Mouse (Mus musculus) limb, embryonic 13.5 days (tissue): ENCODE measurements around the gene Echdc3. TPM values are rescaled to one million over a fixed set of nuclear protein-coding genes. Genes with fewer than 3 reads are reported as not detected.

Experiments used
- ATAC-seq: fragments of 200-750 bp; cut with Nextera tagmentation; 2 replicates; pipeline ENCODE4 v1.8.0; 2017; ENCODE audit warnings: low read depth, moderate number of reproducible peaks, moderate TSS enrichment; ENCODE audit not compliant: low FRiP score
- H3K27ac ChIP-seq: fragments of 300-500 bp; sonication (generic); 2 replicates; pipeline ENCODE4 v1.5.1; 2015; ENCODE audit warnings: inconsistent platforms, mild to moderate bottlenecking, moderate library complexity
- H3K27me3 ChIP-seq: fragments of 300-500 bp; sonication (generic); 2 replicates; pipeline ENCODE4 v1.6.1; 2015; ENCODE audit warnings: mild to moderate bottlenecking, inconsistent platforms
- H3K36me3 ChIP-seq: fragments of 300-500 bp; sonication (generic); 2 replicates; pipeline ENCODE4 v1.6.1; 2015; ENCODE audit warnings: inconsistent platforms, mild to moderate bottlenecking, moderate library complexity
- H3K4me1 ChIP-seq: fragments of 300-500 bp; sonication (generic); 2 replicates; pipeline ENCODE4 v1.6.1; 2015; ENCODE audit warnings: inconsistent platforms
- H3K4me2 ChIP-seq: fragments of 300-500 bp; sonication (generic); replicated peaks from 2 replicates; pipeline ENCODE4 v1.6.1; 2015; ENCODE audit warnings: inconsistent platforms, mild to moderate bottlenecking, moderate library complexity
- H3K4me3 ChIP-seq: fragments of 300-500 bp; sonication (generic); 2 replicates; pipeline ENCODE4 v1.5.1; 2015; ENCODE audit warnings: moderate library complexity, mild to moderate bottlenecking, inconsistent platforms
- H3K9ac ChIP-seq: fragments of 300-500 bp; sonication (generic); 2 replicates; pipeline ENCODE4 v1.6.1; 2015; ENCODE audit warnings: mild to moderate bottlenecking, inconsistent platforms
- H3K9me3 ChIP-seq: fragments of 300-500 bp; sonication (generic); 2 replicates; pipeline ENCODE4 v1.6.1; 2016; ENCODE audit warnings: inconsistent platforms
- WGBS: fragments of 180-500 bp; shearing (Covaris S2); methylation state at CpG from one replicate; pipeline ENCODE4 v1.1.7; 2015; 5-methylcytosine and 5-hydroxymethylcytosine counted together
- polyA plus RNA-seq: library from polyadenylated mRNA; unstranded; fragments of >200 nt; fragmentation: Nextera tagmentation; extraction: Ambion mirVana; gene quantifications from 2 replicates; pipeline ENCODE4 v1.2.1, GENCODE M21; 2015

Echdc3 gene
- polyA plus RNA-seq, 1 experiment from 2014 or later, result 5.4 TPM

DNA sequence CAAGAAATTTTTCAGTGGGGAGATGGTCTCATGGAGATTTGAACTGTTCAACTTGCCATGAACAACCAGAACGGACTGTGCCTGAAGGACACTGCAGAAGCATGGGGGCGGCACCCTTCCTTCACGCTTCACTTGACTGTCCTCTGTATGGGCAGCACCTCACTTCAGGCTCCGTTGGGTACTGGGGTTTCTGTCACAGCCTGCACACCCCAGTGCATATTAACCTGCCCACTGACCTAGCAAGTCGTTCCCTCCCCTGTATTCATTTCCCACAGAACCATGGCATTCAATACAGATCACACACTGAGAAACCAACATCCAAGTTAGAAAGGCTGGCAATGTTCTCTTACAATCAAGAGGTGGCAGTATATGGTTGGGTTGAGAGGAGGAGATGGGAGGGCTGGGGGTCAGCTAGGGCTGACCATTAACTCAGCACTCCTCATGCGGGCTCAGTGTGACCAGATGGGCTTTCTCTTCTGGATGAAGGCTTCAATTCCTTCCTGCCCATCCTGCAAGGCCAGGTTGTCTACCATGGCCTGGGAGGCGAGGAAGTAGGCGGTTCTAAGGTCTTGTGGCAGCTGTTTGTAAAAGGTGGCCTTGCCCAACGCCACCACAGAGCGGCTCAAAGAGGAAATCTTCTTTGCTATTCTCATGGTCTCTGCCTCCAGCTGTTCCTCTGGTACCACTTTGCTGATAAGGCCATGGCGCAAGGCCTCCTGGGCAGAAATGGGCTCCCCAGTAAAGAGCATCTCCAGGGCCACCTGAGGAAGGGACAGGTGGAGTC lies 23.8 kb downstream of the Echdc3 start:
- Histone ChIP-seq H3K4me3 (no peak overlapping the region), H3K9me3 (peaks cover 5% of the 10 kb centered on the region; the same call in 1 of the 2 replicates), H3K27me3 (peaks cover 5% of the 10 kb centered on the region; the same call in 1 of the 2 replicates), H3K27ac (no peak overlapping the region), H3K4me2 (no peak overlapping the region), H3K4me1 (peaks cover 6% of the 10 kb centered on the region; the same call in 1 of the 2 replicates), H3K9ac (no peak overlapping the region), H3K36me3 (no peaks in the 10 kb centered on the region)
- no peak for ATAC-seq
- 84% methylated on average over 11 of the region's 11 CpGs for WGBS

- no peak overlapping the region for H3K4me2 ChIP-seq
- ATAC-seq, result no peak
- H3K27me3 ChIP-seq, result peaks cover 5% of the 10 kb centered on the region; the same call in 1 of the 2 replicates
- H3K36me3 ChIP-seq, result no peaks in the 10 kb centered on the region
- H3K9ac ChIP-seq, result no peak overlapping the region
- peaks cover 6% of the 10 kb centered on the region; the same call in 1 of the 2 replicates for H3K4me1 ChIP-seq
- H3K27ac ChIP-seq, result no peak overlapping the region
- 47% methylated on average over 11 of the region's 11 CpGs for WGBS
- H3K9me3 ChIP-seq, result peaks cover 5% of the 10 kb centered on the region; the same call in 1 of the 2 replicates
- H3K4me3 ChIP-seq, result no peak overlapping the region
Observed at GRCm38 (mm10) chr2:6187418-6187817, 25.4 kb downstream of the Echdc3 start.

GRCm38 (mm10) chr2:6186913-6187312 lies 25.9 kb downstream of the Echdc3 start:
- H3K4me1 ChIP-seq, result peaks cover 6% of the 10 kb centered on the region; the same call in 1 of the 2 replicates
- peaks cover 2% of the 10 kb centered on the region; the same call in 1 of the 2 replicates for H3K27me3 ChIP-seq
- no peak overlapping the region for H3K4me3 ChIP-seq
- ATAC-seq, result no peak
- no peak overlapping the region for H3K9ac ChIP-seq
- no peak overlapping the region for H3K27ac ChIP-seq
- no peak overlapping the region for H3K4me2 ChIP-seq
- peaks cover 5% of the 10 kb centered on the region; the same call in 1 of the 2 replicates for H3K9me3 ChIP-seq
- WGBS, result 61% methylated on average over 4 of the region's 4 CpGs
- no peaks in the 10 kb centered on the region for H3K36me3 ChIP-seq

DNA sequence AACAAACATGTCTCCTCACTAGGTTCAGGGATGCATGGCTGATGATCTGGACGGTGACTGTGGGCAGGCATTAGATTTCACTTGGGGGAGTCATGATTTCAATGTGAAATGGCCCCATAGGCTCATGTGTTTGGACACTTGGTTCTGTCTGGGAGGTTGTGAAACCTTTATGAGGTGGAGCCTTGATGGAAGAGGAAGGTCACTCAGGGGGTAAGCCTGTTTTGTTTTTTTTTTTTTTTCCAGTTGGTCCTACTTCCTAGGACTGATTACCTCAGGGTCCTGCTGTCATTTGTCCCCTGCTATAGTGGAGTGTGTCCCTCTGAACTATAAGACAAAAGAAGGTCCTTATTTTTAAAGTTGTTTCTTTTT lies 33.1 kb downstream of the Echdc3 start:
- Histone ChIP-seq H3K27ac (no peak overlapping the region), H3K36me3 (no peaks in the 10 kb centered on the region), H3K27me3 (0 out of 2 replicates have a peak, but pooled peaks cover 4% of the 10 kb centered on the region), H3K4me2 (no peak overlapping the region), H3K9ac (no peak overlapping the region), H3K4me3 (no peak overlapping the region), H3K9me3 (peaks cover 4% of the 10 kb centered on the region; the same call in 1 of the 2 replicates), H3K4me1 (peaks cover 8% of the 10 kb centered on the region)
- no peak for ATAC-seq
- WGBS, result 31% methylated on average over 1 of the region's 1 CpGs

GRCm38 (mm10) chr2:6178901-6179748 lies 33.7 kb downstream of the Echdc3 start:
- Histone ChIP-seq H3K4me2 (no peak overlapping the region), H3K36me3 (no peaks in the 10 kb centered on the region), H3K4me3 (no peak overlapping the region), H3K9ac (no peak overlapping the region), H3K27me3 (0 out of 2 replicates have a peak, but pooled peaks cover 4% of the 10 kb centered on the region), H3K9me3 (no peaks in the 10 kb centered on the region; the same call in 1 of the 2 replicates), H3K4me1 (peaks cover 8% of the 10 kb centered on the region), H3K27ac (no peak overlapping the region)
- peak; percentile 21; the same call in 1 of the 2 replicates for ATAC-seq
- WGBS, result 35% methylated on average over 16 of the region's 16 CpGs

- Histone ChIP-seq H3K27me3 (0 out of 2 replicates have a peak, but pooled peaks cover 4% of the 10 kb centered on the region), H3K36me3 (no peaks in the 10 kb centered on the region), H3K4me1 (no peaks in the 10 kb centered on the region), H3K27ac (no peak overlapping the region), H3K4me3 (no peak overlapping the region), H3K9me3 (no peaks in the 10 kb centered on the region), H3K4me2 (no peak overlapping the region), H3K9ac (no peak overlapping the region)
- no peak for ATAC-seq
- 25% methylated on average over 3 of the region's 3 CpGs for WGBS
Observed at GRCm38 (mm10) chr2:6173013-6173412, 39.8 kb downstream of the Echdc3 start.

- H3K4me2 ChIP-seq, result no peak overlapping the region
- no peak for ATAC-seq
- 84% methylated on average over 2 of the region's 2 CpGs for WGBS
- no peaks in the 10 kb centered on the region for H3K9me3 ChIP-seq
- H3K36me3 ChIP-seq, result no peaks in the 10 kb centered on the region
- no peak overlapping the region for H3K9ac ChIP-seq
- peaks cover 10% of the 10 kb centered on the region for H3K4me1 ChIP-seq
- H3K4me3 ChIP-seq, result no peak overlapping the region
- no peak overlapping the region for H3K27ac ChIP-seq
- no peaks in the 10 kb centered on the region for H3K27me3 ChIP-seq
Observed at GRCm38 (mm10) chr2:6168560-6168959, 44.3 kb downstream of the Echdc3 start.

- Histone ChIP-seq H3K27me3 (no peaks in the 10 kb centered on the region), H3K9me3 (no peaks in the 10 kb centered on the region), H3K4me3 (no peak overlapping the region), H3K4me2 (no peak overlapping the region), H3K27ac (no peak overlapping the region), H3K4me1 (peaks cover 10% of the 10 kb centered on the region), H3K36me3 (no peaks in the 10 kb centered on the region), H3K9ac (no peak overlapping the region)
- WGBS, result 21% methylated on average over 5 of the region's 5 CpGs
- ATAC-seq, result 0 out of 2 replicates have a peak, but pooled peaks have one; percentile 54
Observed at GRCm38 (mm10) chr2:6167843-6168558, 44.8 kb downstream of the Echdc3 start.

GRCm38 (mm10) chr2:6165771-6166170 lies 47.1 kb downstream of the Echdc3 start:
- no peak for ATAC-seq
- H3K27ac ChIP-seq, result no peak overlapping the region
- peaks cover 24% of the 10 kb centered on the region for H3K4me1 ChIP-seq
- H3K9me3 ChIP-seq, result no peaks in the 10 kb centered on the region
- no peaks in the 10 kb centered on the region for H3K36me3 ChIP-seq
- H3K4me3 ChIP-seq, result no peak overlapping the region
- no peak overlapping the region for H3K4me2 ChIP-seq
- 63% methylated on average over 6 of the region's 6 CpGs for WGBS
- H3K9ac ChIP-seq, result no peak overlapping the region
- no peaks in the 10 kb centered on the region for H3K27me3 ChIP-seq

DNA sequence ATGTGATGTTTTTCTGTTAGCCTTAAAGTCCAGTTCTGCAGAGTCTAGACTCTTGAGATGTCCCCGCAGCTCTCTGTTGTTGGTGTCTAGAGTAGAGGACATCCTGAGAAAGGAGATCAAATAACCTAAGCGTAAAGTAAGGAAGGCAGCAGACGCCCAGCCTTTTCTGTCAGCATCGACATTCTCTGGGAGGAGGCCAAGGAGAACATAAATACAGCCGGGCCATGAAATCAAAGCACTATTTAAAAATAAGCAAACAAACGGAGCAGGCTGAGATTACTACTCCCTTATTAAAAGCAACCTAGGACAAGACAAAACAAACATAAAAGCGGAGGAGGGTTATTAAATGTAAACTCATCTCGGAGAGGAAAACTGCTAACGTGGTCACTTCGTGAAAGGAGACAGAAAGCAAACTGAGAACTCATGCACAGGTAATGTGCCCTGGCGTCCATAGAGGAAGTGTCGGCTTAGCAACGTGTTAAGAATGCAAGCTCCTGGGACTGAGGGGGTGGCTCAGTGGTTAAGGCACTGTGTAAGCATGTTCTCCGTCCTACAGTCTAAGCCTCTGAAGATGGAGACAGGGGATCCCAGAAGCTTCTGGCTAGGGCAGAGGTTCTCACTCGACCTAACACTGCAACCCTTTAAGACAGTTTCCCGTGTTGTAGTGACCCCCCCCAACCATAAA lies 48.1 kb downstream of the Echdc3 start:
- H3K4me3 ChIP-seq, result no peak overlapping the region
- 43% methylated on average over 16 of the region's 16 CpGs for WGBS
- H3K4me1 ChIP-seq, result peaks cover 32% of the 10 kb centered on the region
- H3K9ac ChIP-seq, result no peak overlapping the region
- H3K4me2 ChIP-seq, result peak overlapping the region; percentile 21; the same call in 1 of the 2 replicates
- H3K36me3 ChIP-seq, result no peaks in the 10 kb centered on the region
- H3K9me3 ChIP-seq, result no peaks in the 10 kb centered on the region
- ATAC-seq, result no peak
- H3K27me3 ChIP-seq, result no peaks in the 10 kb centered on the region
- H3K27ac ChIP-seq, result no peak overlapping the region

DNA sequence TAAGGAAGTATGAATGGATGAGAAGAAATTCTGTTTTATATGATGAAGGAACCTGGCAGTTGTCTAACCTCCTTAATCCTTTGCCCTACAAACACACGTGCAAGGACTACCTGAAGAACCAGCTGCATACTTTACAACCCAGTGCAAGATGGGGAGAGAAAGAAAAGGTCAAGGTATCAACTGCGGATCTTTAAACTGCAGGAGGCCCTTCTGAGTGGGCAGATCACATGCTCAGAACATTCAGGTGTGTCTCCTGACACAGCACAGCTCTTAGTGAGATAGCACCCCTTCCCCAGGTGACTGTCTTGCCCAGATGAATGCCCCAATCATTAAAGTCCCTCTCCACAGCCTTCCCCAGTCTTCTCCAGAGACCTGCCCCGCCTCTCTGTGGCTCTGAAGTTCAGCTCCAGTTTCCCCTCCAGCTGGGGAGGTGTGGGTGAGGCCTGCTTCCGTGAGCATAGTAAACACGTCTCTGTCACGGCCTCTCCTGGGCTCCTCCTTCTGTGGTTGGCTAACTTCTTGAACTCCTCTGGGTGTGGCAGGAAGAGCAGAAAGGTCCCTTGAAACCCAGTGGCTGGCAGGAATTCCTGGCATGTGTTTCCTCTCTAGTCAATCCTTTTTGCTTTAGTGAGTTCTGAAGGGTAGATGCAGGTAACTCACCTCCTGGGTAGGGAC lies 50.3 kb downstream of the Echdc3 start:
- H3K4me1 ChIP-seq, result peaks cover 35% of the 10 kb centered on the region
- H3K36me3 ChIP-seq, result no peaks in the 10 kb centered on the region
- no peaks in the 10 kb centered on the region for H3K9me3 ChIP-seq
- H3K9ac ChIP-seq, result no peak overlapping the region
- ATAC-seq, result no peak
- no peak overlapping the region for H3K4me3 ChIP-seq
- WGBS, result 38% methylated on average over 6 of the region's 6 CpGs
- no peak overlapping the region for H3K27ac ChIP-seq
- no peak overlapping the region for H3K4me2 ChIP-seq
- H3K27me3 ChIP-seq, result no peaks in the 10 kb centered on the region
